Mouse (Mus musculus): ENCODE measurements at regions not wholly inside any gene's neighbourhood (a gene's known extent, or its start where the extent isn't known, plus 50 kb on each side); places are given as distances from the start of the nearest gene placed in this dataset.

DNA sequence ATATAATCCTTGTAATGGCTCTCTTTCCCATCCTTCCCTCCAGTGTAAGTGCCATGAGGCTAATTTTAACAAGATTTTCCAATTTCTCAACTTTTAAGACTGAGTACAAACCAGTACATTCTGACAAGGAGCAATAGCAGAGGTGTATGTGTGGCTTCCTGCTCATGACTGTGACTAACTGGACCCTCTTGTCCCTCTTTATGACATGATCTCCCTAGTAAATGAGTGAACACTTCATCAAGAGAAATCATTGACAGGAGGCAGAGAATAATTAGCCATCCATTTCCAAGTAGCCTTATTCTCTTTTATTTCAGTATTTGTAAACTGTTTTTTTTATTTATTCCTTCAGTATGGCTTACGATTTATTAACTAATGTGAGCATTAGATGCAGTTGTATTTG, 497.7 kb upstream of the Adamts5 start:
- Histone ChIP-seq H3K9ac (ENCODE audit: low read length) (no peak overlapping the region), H3K9me3 (ENCODE audit: control insufficient read depth, low read length) (no peaks in the 10 kb centered on the region), H3K27me3 (ENCODE audit: control insufficient read depth, insufficient read depth, low read length) (no peaks in the 10 kb centered on the region), H3K4me2 (no peak overlapping the region), H3K27ac (ENCODE audit: low read depth, low read length) (no peak overlapping the region), H3K36me3 (ENCODE audit: control insufficient read depth, insufficient read depth, low read length) (no peaks in the 10 kb centered on the region), H3K4me3 (ENCODE audit: low read depth, low read length) (no peak overlapping the region), H3K4me1 (ENCODE audit: control insufficient read depth, insufficient read depth, low read length) (no peaks in the 10 kb centered on the region)
- ATAC-seq (ENCODE audit: low FRiP score) (no peak), DNase-seq (ENCODE audit: low spot score, missing footprints) (no peak)
- WGBS = 85% methylated on average over 1 of the region's 1 CpGs

DNA sequence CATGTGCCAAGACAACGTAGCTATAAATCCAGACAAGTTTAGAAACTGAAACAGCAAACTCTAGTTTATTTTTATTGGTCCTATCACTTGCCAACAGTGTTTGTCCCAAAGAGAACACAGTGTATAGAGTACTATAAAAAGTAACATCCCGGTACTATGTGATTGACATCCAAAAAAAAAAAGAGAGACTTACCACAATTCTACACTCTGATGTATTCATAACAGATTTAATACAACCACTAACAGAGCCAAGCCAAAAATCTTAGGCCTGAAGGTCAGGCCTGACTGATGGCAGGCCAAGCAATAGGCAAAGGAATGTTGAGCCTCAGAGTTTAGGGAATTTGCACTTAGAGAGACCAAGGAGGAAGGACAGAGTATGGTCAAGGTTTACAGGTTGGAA, 495.9 kb upstream of the Adamts5 start:
- H3K4me2 ChIP-seq = no peak overlapping the region

DNA sequence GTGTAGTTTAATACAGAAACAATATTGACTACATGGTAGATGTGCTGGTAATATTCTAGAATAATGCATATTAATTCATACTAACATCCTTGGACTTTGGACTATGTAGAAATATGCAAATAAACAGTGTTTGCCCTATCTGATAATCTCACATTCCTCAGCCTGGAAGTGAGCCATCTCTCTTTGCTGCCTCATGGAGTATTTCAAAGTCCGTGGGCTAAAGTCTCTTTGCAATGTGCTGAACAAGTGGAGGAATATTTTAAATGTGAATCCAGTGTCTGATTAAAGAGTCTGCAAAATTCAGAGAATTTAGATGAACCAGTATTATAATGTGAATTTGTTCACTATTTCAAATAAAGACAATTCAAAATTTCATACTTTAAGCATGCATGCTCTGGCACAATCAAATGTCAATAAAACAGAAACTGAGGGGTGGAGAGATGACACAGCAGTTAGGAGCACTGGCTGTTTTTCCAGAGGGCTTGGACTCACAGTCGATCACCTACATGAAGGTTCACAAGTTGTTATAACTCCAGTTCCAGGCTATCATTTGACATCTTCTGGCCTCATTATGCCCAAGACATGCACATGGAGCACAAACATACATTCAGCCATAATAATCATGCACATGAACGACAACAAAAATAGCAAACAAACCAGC, 487.6 kb upstream of the Adamts5 start:
- Histone ChIP-seq H3K36me3 (ENCODE audit: control insufficient read depth, insufficient read depth, low read length) (no peaks in the 10 kb centered on the region), H3K4me1 (ENCODE audit: control insufficient read depth, insufficient read depth, low read length) (no peaks in the 10 kb centered on the region), H3K4me2 (no peak overlapping the region), H3K4me3 (ENCODE audit: low read depth, low read length) (no peak overlapping the region), H3K9ac (ENCODE audit: low read length) (no peak overlapping the region), H3K27ac (ENCODE audit: low read depth, low read length) (no peak overlapping the region), H3K27me3 (ENCODE audit: control insufficient read depth, insufficient read depth, low read length) (no peaks in the 10 kb centered on the region), H3K9me3 (ENCODE audit: control insufficient read depth, low read length) (no peaks in the 10 kb centered on the region)
- ATAC-seq (ENCODE audit: low FRiP score) = no peak
- WGBS = 78% methylated on average over 3 of the region's 3 CpGs
- DNase-seq (ENCODE audit: low spot score, missing footprints) = no peak

More for the DNA sequence above, 495.9 kb upstream of the Adamts5 start:
- Histone ChIP-seq H3K9me3 (ENCODE audit: control insufficient read depth, low read length) (no peaks in the 10 kb centered on the region), H3K36me3 (ENCODE audit: control insufficient read depth, insufficient read depth, low read length) (no peaks in the 10 kb centered on the region), H3K9ac (ENCODE audit: low read length) (no peak overlapping the region), H3K4me3 (ENCODE audit: low read depth, low read length) (no peak overlapping the region), H3K27ac (ENCODE audit: low read depth, low read length) (no peak overlapping the region), H3K4me1 (ENCODE audit: control insufficient read depth, insufficient read depth, low read length) (no peaks in the 10 kb centered on the region), H3K27me3 (ENCODE audit: control insufficient read depth, insufficient read depth, low read length) (no peaks in the 10 kb centered on the region)
- DNase-seq (ENCODE audit: low spot score, missing footprints) = no peak
- 85% methylated on average over 2 of the region's 2 CpGs for WGBS
- ATAC-seq (ENCODE audit: low FRiP score) = no peak

DNA sequence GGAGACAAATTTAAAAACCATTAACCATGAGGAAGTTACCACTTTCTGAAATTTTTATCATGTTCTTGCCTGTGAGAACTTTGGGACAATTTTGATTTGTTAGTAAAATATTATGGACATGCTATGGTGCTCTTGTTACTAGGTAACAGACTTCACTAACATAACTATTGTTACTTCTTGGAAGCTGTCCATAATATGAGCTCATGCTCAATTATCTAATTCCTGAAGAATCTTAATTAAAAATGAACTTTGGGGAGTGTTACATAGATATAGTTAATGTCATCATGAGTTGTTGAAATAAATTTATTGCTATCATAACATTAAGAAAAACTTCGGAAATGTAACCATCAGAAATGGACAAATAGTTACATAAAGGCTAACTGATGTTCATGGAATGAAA, 486.5 kb upstream of the Adamts5 start:
- no peak for DNase-seq (ENCODE audit: low spot score, missing footprints)
- ATAC-seq (ENCODE audit: low FRiP score) = no peak
- H3K4me1 ChIP-seq (ENCODE audit: control insufficient read depth, insufficient read depth, low read length) = no peaks in the 10 kb centered on the region

DNA sequence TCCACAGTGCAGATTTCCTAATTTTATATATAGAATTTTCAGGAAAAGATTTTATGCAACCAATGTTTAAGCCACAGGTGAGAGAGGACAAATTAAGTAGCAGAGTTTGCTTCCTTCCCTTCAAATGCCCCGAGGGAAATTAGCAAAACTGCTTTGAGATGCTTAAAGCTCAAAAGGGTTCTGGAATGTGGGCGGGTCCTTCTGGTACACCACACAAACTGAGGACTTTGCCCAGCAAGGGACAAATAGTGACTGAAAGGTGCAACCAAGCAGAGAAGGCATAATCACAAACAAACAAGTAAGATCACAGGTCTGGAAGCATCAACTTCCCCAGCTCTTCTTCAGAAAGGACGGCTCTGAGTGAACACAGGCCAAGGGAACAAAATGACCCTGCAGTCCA, 476.4 kb upstream of the Adamts5 start:
- 34% methylated on average over 3 of the region's 3 CpGs for WGBS
- DNase-seq (ENCODE audit: low spot score, missing footprints) = no peak

More for the DNA sequence above, 486.5 kb upstream of the Adamts5 start:
- 84% methylated on average over 1 of the region's 1 CpGs for WGBS
- H3K27ac ChIP-seq (ENCODE audit: low read depth, low read length) = no peak overlapping the region
- no peak overlapping the region for H3K4me3 ChIP-seq (ENCODE audit: low read depth, low read length)
- no peaks in the 10 kb centered on the region for H3K9me3 ChIP-seq (ENCODE audit: control insufficient read depth, low read length)
- H3K36me3 ChIP-seq (ENCODE audit: control insufficient read depth, insufficient read depth, low read length) = no peaks in the 10 kb centered on the region
- no peak overlapping the region for H3K4me2 ChIP-seq
- no peak overlapping the region for H3K9ac ChIP-seq (ENCODE audit: low read length)
- H3K27me3 ChIP-seq (ENCODE audit: control insufficient read depth, insufficient read depth, low read length) = no peaks in the 10 kb centered on the region

DNA sequence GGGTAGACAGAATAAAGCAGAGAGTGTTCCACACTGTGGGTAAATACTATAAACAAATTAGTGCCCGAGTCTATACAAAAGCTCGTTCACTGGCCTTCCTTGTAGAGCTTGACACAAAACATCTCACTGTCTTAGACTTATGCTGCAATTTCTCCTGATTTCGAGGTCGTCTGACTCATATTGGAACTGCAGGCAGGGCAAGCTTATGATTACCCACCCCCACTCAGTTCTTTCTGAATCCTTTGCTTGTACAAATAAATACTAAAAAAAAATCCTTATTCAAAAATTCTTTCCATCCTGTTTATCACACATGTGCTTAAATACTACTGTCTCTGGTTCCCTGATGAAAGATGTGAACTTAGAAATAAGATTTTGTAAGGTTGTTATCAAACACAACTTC, 470.0 kb upstream of the Adamts5 start:
- DNase-seq (ENCODE audit: low spot score, missing footprints) (no peak), ATAC-seq (ENCODE audit: low FRiP score) (no peak)
- no peaks in the 10 kb centered on the region for H3K4me1 ChIP-seq (ENCODE audit: control insufficient read depth, insufficient read depth, low read length)
- H3K27ac ChIP-seq (ENCODE audit: low read depth, low read length) = no peak overlapping the region
- H3K36me3 ChIP-seq (ENCODE audit: control insufficient read depth, insufficient read depth, low read length) = no peaks in the 10 kb centered on the region
- no peak overlapping the region for H3K4me3 ChIP-seq (ENCODE audit: low read depth, low read length)
- H3K9ac ChIP-seq (ENCODE audit: low read length) = no peak overlapping the region
- 85% methylated on average over 4 of the region's 4 CpGs for WGBS
- H3K27me3 ChIP-seq (ENCODE audit: control insufficient read depth, insufficient read depth, low read length) = no peaks in the 10 kb centered on the region
- H3K4me2 ChIP-seq = no peak overlapping the region
- no peaks in the 10 kb centered on the region for H3K9me3 ChIP-seq (ENCODE audit: control insufficient read depth, low read length)

More for the DNA sequence above, 476.4 kb upstream of the Adamts5 start:
- Histone ChIP-seq H3K9ac (ENCODE audit: low read length) (no peak overlapping the region), H3K4me2 (no peak overlapping the region), H3K27ac (ENCODE audit: low read depth, low read length) (no peak overlapping the region), H3K36me3 (ENCODE audit: control insufficient read depth, insufficient read depth, low read length) (no peaks in the 10 kb centered on the region), H3K9me3 (ENCODE audit: control insufficient read depth, low read length) (no peaks in the 10 kb centered on the region), H3K4me3 (ENCODE audit: low read depth, low read length) (no peak overlapping the region), H3K27me3 (ENCODE audit: control insufficient read depth, insufficient read depth, low read length) (no peaks in the 10 kb centered on the region), H3K4me1 (ENCODE audit: control insufficient read depth, insufficient read depth, low read length) (no peaks in the 10 kb centered on the region)
- no peak for ATAC-seq (ENCODE audit: low FRiP score)

DNA sequence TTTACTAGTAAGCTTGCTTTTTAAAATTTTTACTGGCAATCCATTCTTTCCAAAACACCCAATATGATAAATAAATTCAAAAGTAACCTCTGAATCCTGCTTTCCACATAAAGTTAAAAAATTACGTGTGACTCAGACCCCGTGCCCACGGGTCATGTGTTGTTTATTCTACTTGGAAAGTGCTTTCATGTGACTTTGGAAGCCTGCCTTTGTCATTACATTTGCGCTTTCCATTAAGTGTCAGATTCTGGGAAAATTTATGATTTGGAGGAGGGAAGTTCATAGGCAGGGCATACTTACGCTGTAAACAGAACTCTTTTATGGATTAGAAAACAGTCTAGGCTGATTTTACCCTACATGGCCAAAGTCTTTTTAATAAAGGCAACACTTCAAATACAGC, 466.8 kb upstream of the Adamts5 start:
- Histone ChIP-seq H3K9me3 (ENCODE audit: control insufficient read depth, low read length) (no peaks in the 10 kb centered on the region), H3K27me3 (ENCODE audit: control insufficient read depth, insufficient read depth, low read length) (no peaks in the 10 kb centered on the region), H3K4me1 (ENCODE audit: control insufficient read depth, insufficient read depth, low read length) (no peaks in the 10 kb centered on the region), H3K4me3 (ENCODE audit: low read depth, low read length) (no peak overlapping the region), H3K4me2 (no peak overlapping the region), H3K27ac (ENCODE audit: low read depth, low read length) (no peak overlapping the region), H3K9ac (ENCODE audit: low read length) (no peak overlapping the region), H3K36me3 (ENCODE audit: control insufficient read depth, insufficient read depth, low read length) (no peaks in the 10 kb centered on the region)
- 91% methylated on average over 5 of the region's 5 CpGs for WGBS
- DNase-seq (ENCODE audit: low spot score, missing footprints) (no peak), ATAC-seq (ENCODE audit: low FRiP score) (no peak)

DNA sequence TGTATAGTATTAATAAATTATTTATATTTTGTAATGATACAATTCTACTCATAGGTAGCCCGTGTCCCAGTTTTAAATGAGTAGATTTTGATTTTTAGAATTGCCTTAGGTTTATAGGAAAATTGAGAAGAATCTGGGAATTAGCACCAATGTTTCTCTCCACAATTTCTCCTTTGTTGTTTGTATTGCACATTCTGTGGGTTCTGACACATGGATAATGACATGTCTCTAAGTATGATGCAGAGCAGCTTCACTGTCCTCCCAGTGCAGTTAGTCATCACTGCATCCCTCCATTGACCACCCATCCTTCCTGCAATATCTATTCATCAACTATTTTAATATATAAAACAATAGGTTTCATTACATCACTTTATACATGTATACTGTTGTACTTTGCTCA, 464.6 kb upstream of the Adamts5 start:
- H3K27me3 ChIP-seq (ENCODE audit: control insufficient read depth, insufficient read depth, low read length) = no peaks in the 10 kb centered on the region
- ATAC-seq (ENCODE audit: low FRiP score) (no peak), DNase-seq (ENCODE audit: low spot score, missing footprints) (no peak)
- 80% methylated on average over 1 of the region's 1 CpGs for WGBS
- no peak overlapping the region for H3K27ac ChIP-seq (ENCODE audit: low read depth, low read length)
- no peaks in the 10 kb centered on the region for H3K9me3 ChIP-seq (ENCODE audit: control insufficient read depth, low read length)
- H3K4me1 ChIP-seq (ENCODE audit: control insufficient read depth, insufficient read depth, low read length) = no peaks in the 10 kb centered on the region
- H3K36me3 ChIP-seq (ENCODE audit: control insufficient read depth, insufficient read depth, low read length) = no peaks in the 10 kb centered on the region
- H3K4me2 ChIP-seq = no peak overlapping the region
- H3K4me3 ChIP-seq (ENCODE audit: low read depth, low read length) = no peak overlapping the region
- no peak overlapping the region for H3K9ac ChIP-seq (ENCODE audit: low read length)

DNA sequence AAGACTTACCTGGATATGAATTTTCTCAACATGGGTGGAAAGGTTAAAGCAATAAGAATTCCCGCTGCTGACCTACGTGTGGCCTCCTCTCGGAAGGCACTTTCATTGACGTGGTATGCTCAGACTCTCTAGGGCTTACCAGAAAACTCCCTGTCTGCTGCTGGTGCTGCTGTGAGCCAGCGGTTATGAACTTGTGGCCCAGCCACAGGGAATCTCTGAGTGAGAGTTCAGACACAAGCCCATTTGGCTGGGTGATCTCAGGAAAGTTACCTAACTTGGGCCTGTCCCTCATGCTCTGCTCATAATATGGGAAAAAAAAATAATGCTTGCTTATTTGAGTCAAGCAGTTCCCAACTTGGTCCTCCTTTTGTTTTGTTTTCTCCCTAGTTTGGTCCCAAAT, 459.5 kb upstream of the Adamts5 start:
- no peaks in the 10 kb centered on the region for H3K4me1 ChIP-seq (ENCODE audit: control insufficient read depth, insufficient read depth, low read length)
- no peak overlapping the region for H3K27ac ChIP-seq (ENCODE audit: low read depth, low read length)
- DNase-seq (ENCODE audit: low spot score, missing footprints) (no peak), ATAC-seq (ENCODE audit: low FRiP score) (no peak)
- H3K4me2 ChIP-seq = no peak overlapping the region
- 89% methylated on average over 5 of the region's 5 CpGs for WGBS
- no peaks in the 10 kb centered on the region for H3K36me3 ChIP-seq (ENCODE audit: control insufficient read depth, insufficient read depth, low read length)
- H3K4me3 ChIP-seq (ENCODE audit: low read depth, low read length) = no peak overlapping the region
- no peaks in the 10 kb centered on the region for H3K9me3 ChIP-seq (ENCODE audit: control insufficient read depth, low read length)
- H3K27me3 ChIP-seq (ENCODE audit: control insufficient read depth, insufficient read depth, low read length) = no peaks in the 10 kb centered on the region
- no peak overlapping the region for H3K9ac ChIP-seq (ENCODE audit: low read length)

Measured in midbrain, embryonic 11.5 days (tissue).